Mouse (Mus musculus) heart, postnatal 10 days (tissue): ENCODE results near the gene Hnrnpf. TPM values are rescaled to one million over a fixed set of nuclear protein-coding genes. Genes with fewer than 3 reads are reported as not detected.

Experiments used
- DNase-seq, 2 experiments: peaks; one replicate each; pipeline ENCODE4 v3.0.0; 2021
- intact Hi-C: fragments of 180-260 bp; cut with DNase I; formaldehyde crosslinking; loops from one replicate; pipeline ENCODE4 v1.15.1; 2025
- microRNA-seq, 2 experiments: library from miRNA; unstranded; fragments of <30 nt; microRNA quantifications; one replicate each; pipeline ENCODE4 v1.2.0; 2022
- total RNA-seq, 2 experiments: library from RNA; stranded (reverse); gene quantifications; 2 replicates each; pipeline ENCODE4 v1.2.3; 2021

The Hnrnpf gene
- total RNA-seq, 2 experiments from 2014 or later = 351 to 364 TPM

DNA sequence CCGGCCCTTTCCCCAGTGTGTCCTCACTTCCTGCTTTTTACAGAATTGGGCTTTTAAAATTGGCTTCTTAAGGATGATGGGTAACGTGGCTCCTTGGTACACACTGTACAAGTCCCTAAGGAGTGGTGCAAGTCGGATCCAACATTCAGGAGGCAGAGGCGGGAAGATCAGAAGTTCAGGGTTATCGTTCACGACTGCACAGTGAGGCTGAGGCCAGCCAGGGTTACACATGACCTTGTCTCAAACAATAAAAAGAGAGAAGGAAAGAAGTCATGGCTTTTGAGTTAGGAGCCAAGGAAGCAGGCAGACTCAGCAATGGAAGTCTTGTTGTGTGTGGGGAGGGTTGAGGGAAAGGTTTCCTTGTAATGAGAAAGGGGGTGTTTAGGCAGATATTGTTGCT is 56.0 kb downstream of the Hnrnpf start:
- no peak for DNase-seq
- intact Hi-C loops = no loop called here

GRCm38 (mm10) chr6:117956851-117957501 is 56.9 kb downstream of the Hnrnpf start:
- intact Hi-C loops = no loop called here
- no peak for DNase-seq

DNA sequence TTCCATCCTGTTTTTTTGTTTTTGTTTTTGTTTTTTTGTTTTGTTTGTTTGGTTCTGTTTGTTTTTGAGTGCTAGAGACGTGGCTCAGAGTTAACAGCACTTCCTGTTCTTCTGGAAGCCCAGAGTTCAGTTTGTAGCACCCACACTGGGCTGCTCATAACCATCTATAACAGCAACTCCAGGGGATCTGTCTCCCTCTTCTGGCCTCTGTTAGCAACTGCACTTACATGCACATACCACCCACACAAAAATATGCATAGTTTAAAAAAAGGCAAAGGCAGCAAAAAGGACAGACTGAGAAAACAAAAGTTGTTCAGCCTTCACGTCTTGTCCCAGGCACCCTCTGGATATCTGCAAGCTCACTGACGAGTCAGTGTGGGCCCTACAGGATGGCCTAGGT is 63.1 kb downstream of the Hnrnpf start:
- intact Hi-C loops = no loop called here
- DNase-seq = no peak

DNA sequence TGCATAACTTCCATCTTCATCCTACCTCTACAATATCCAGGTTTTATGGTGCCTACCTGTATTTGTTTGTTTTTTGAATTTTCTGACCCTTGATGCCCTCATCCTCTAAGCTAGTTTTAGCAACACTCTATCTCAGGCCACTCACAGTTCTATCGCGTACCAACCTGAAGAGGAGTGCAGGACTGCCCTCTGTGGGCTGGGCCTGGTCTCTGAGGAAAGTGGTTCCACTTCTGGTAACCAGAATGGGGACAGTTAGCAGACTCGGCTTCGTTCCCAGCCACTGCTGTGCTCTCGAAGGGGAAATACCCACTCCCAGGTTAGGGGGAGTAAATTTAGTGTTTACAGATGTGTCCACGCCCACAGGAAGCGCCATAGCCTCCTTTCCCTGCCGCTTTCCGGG is 66.6 kb downstream of the Hnrnpf start:
- DNase-seq = peak in 1 of 2 experiments; percentile 9
- intact Hi-C loops = no loop called here

Small RNAs within 50 kb of the gene (microRNA-seq; reads per million reads assigned to microRNA genes)
- 0 reads per million in 2 experiments for gene Gm25535

Other genes starting within 250 kb of the Hnrnpf start
- gene Zfp637, start 59.1 kb upstream of the Hnrnpf start, total RNA-seq = 10 to 100 TPM; 33.0 to 45.2 TPM
- gene Zfp239, start 38.2 kb upstream of the Hnrnpf start, total RNA-seq = under 1 TPM; 0.41 to 0.57 TPM
- not detected for gene Fxyd4, start 37.4 kb downstream of the Hnrnpf start, total RNA-seq
- gene Rasgef1a, start 111.1 kb downstream of the Hnrnpf start, total RNA-seq = under 1 TPM; 0.10 to 0.37 TPM
- 10 to 100 TPM; 19.1 to 20.2 TPM for gene Csgalnact2, start 238.8 kb downstream of the Hnrnpf start, total RNA-seq